Mouse (Mus musculus): ENCODE data around the gene Hoxa3. TPM values are rescaled to one million over a fixed set of nuclear protein-coding genes. Genes with fewer than 3 reads are reported as not detected.

Hoxa3 gene
- polyA plus RNA-seq, 1 experiment from 2014 or later, result 13.3 TPM

DNA sequence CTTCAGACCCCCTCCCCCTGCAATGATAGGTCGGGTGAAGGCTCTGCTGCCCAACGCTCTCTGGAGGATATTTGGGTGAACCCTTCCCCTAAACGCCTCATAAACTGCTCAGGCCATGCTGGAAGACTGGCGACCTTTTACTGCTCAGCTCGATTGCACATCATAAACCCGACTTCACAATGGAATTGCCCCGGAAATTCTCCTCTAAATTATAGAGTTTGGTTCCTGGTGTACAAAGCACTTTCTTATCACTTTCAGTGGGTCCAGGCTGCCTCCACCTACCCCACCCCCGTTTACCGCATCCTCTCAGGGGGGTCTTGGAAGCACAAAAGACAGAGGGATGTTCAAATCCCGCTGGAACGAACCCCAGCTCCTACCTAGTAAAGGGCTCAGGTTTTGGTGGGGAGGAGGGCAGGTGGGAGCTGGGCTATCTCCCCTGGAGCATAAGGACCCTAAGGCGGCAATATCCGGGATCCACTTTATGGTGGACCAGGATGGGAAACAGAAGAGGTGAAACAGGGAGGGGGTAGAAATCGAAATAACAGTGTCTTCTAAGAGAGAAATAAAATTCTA, 5.6 kb upstream of the Hoxa3 start:
- no peak for ATAC-seq (ENCODE audit: low FRiP score)
- peak; percentile 70 for DNase-seq (ENCODE audit: low spot score)
- Histone ChIP-seq H3K9ac (ENCODE audit: low read depth, low read length) (no peak overlapping the region), H3K4me1 (replicated peaks; ENCODE audit: control insufficient read depth, insufficient read depth, low read length) (peaks cover 8% of the 10 kb centered on the region; the same call in 1 of the 2 replicates), H3K4me3 (ENCODE audit: low read depth, low read length) (no peak overlapping the region), H3K4me2 (replicated peaks; ENCODE audit: low read depth, low read length) (no peak overlapping the region), H3K9me3 (ENCODE audit: control insufficient read depth, low read length) (no peaks in the 10 kb centered on the region), H3K27me3 (ENCODE audit: control insufficient read depth, insufficient read depth, low read length) (peaks cover 99% of the 10 kb centered on the region), H3K27ac (ENCODE audit: low read depth, low read length) (no peak overlapping the region), H3K36me3 (ENCODE audit: control insufficient read depth, insufficient read depth, low read length) (no peaks in the 10 kb centered on the region)
- 7% methylated on average over 14 of the region's 14 CpGs for WGBS

DNA sequence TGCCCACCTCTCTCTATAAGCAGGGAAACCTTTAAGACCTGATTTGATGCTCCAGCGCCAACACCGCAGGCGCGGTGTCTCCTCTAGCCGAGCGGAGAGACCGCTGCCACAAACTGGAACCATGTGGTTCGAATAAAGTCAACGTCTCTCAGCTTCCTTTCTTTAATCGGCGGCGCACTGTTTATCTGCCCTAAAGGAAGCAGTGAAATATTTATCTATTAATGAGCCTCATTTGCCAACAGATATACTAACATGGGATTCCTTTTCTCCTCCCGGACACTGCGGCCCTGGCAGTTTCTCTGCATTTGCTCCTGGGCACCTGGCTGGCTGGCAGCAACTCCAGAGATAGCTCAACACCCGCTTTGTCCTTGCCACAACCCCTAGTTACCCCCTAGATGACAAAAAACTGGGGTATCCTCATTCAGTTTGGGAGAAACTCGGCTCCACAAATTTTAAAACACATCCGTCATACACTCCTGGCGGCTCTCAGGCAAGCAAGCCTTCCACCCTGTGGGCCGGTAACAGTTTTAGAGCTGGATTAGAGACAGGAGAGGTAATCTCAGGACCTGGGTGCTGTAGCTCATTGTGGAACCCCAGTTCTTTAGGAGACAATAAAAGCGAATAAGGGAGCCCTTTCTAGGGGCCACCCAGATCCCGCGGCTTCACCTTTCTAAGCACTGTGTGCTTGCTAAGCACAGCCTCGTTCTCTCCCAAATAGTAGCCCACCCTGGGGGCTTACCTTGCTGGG, 4.9 kb upstream of the Hoxa3 start:
- no peaks in the 10 kb centered on the region for H3K9me3 ChIP-seq (ENCODE audit: control insufficient read depth, low read length)
- H3K27ac ChIP-seq (ENCODE audit: low read depth, low read length), result no peak overlapping the region
- no peak for ATAC-seq (ENCODE audit: low FRiP score)
- WGBS, result 6% methylated on average over 23 of the region's 23 CpGs
- peak overlapping the region; percentile 49; the same call in 1 of the 2 replicates for H3K4me2 ChIP-seq (replicated peaks; ENCODE audit: low read depth, low read length)
- H3K9ac ChIP-seq (ENCODE audit: low read depth, low read length), result no peak overlapping the region
- H3K27me3 ChIP-seq (ENCODE audit: control insufficient read depth, insufficient read depth, low read length), result peaks cover 99% of the 10 kb centered on the region
- H3K36me3 ChIP-seq (ENCODE audit: control insufficient read depth, insufficient read depth, low read length), result no peaks in the 10 kb centered on the region
- H3K4me3 ChIP-seq (ENCODE audit: low read depth, low read length), result peak overlapping the region; percentile 25
- peak; percentile 71 for DNase-seq (ENCODE audit: low spot score)
- peaks cover 8% of the 10 kb centered on the region; the same call in 1 of the 2 replicates for H3K4me1 ChIP-seq (replicated peaks; ENCODE audit: control insufficient read depth, insufficient read depth, low read length)

DNA sequence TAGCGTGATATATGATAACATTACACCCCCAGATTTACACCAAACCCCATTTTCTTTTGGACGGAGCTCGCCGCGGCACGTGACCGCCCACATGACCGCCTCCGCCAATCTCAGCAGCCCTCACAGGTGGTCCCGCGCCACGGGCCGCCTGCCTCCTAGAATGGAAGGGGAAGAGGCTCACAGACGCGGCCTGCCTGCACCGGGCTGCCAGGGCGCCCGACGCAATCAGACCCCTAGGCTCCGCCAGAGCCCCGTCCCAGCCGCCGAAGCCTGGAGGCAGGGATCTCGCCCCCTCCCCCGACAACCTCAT, 4.3 kb upstream of the Hoxa3 start:
- H3K4me2 ChIP-seq (replicated peaks; ENCODE audit: low read depth, low read length), result peak overlapping the region; percentile 49
- peaks cover 99% of the 10 kb centered on the region for H3K27me3 ChIP-seq (ENCODE audit: control insufficient read depth, insufficient read depth, low read length)
- WGBS, result under 1% methylated on average over 23 of the region's 25 CpGs
- H3K36me3 ChIP-seq (ENCODE audit: control insufficient read depth, insufficient read depth, low read length), result no peaks in the 10 kb centered on the region
- no peaks in the 10 kb centered on the region for H3K9me3 ChIP-seq (ENCODE audit: control insufficient read depth, low read length)
- H3K4me1 ChIP-seq (replicated peaks; ENCODE audit: control insufficient read depth, insufficient read depth, low read length), result peaks cover 8% of the 10 kb centered on the region; the same call in 1 of the 2 replicates
- ATAC-seq (ENCODE audit: low FRiP score) (peak; percentile 79), DNase-seq (ENCODE audit: low spot score) (no peak)
- H3K9ac ChIP-seq (ENCODE audit: low read depth, low read length), result no peak overlapping the region
- H3K27ac ChIP-seq (ENCODE audit: low read depth, low read length), result no peak overlapping the region
- H3K4me3 ChIP-seq (ENCODE audit: low read depth, low read length), result peak overlapping the region; percentile 25

DNA sequence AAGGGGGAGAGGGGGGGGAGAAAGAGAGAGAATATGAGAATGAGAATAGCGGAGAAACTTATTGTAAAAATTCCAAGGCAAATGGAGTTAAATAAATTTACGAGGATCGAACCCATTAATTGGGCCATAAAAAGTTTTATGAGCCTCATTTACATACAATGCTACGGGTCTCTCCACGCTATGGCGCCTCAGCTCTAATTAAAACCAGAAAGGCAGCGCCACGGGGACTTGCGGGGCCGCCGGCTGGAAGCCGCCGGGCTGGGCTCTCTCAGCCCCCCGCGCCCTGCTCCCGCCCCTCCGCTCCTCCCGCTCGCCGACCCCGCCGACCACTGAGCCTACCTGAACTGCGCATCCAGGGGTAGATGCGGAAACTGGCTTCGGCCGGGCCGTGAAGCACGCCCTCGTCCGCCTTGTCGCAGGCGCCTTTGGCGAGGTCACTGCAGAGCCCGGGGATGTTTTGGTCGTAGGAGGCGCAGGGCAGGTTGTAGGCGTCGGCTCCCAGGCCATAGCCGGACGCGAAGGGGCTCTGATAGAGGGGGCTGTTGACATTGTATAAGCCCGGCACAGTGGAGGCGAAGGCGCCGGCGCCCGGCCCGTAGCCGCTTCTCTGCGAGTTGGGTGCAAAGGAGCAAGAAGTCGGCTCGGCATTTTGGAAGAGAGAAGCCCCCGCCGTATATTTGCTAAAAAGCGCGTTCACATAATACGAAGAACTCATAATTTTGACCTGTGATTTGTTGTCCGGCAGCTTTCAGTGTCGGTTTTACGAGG, 3.7 kb upstream of the Hoxa3 start:
- Histone ChIP-seq H3K27ac (ENCODE audit: low read depth, low read length) (0 out of 2 replicates have a peak overlapping the region, but pooled peaks have one; percentile 33), H3K36me3 (ENCODE audit: control insufficient read depth, insufficient read depth, low read length) (no peaks in the 10 kb centered on the region), H3K4me2 (replicated peaks; ENCODE audit: low read depth, low read length) (peak overlapping the region; percentile 49), H3K9ac (ENCODE audit: low read depth, low read length) (no peak overlapping the region), H3K27me3 (ENCODE audit: control insufficient read depth, insufficient read depth, low read length) (peaks cover 99% of the 10 kb centered on the region), H3K4me3 (ENCODE audit: low read depth, low read length) (peak overlapping the region; percentile 25), H3K9me3 (ENCODE audit: control insufficient read depth, low read length) (no peaks in the 10 kb centered on the region), H3K4me1 (replicated peaks; ENCODE audit: control insufficient read depth, insufficient read depth, low read length) (peaks cover 8% of the 10 kb centered on the region; the same call in 1 of the 2 replicates)
- DNase-seq (ENCODE audit: low spot score), result peak; percentile 68
- peak; percentile 36; the same call in 1 of the 2 replicates for ATAC-seq (ENCODE audit: low FRiP score)
- WGBS, result 2% methylated on average over 60 of the region's 60 CpGs

DNA sequence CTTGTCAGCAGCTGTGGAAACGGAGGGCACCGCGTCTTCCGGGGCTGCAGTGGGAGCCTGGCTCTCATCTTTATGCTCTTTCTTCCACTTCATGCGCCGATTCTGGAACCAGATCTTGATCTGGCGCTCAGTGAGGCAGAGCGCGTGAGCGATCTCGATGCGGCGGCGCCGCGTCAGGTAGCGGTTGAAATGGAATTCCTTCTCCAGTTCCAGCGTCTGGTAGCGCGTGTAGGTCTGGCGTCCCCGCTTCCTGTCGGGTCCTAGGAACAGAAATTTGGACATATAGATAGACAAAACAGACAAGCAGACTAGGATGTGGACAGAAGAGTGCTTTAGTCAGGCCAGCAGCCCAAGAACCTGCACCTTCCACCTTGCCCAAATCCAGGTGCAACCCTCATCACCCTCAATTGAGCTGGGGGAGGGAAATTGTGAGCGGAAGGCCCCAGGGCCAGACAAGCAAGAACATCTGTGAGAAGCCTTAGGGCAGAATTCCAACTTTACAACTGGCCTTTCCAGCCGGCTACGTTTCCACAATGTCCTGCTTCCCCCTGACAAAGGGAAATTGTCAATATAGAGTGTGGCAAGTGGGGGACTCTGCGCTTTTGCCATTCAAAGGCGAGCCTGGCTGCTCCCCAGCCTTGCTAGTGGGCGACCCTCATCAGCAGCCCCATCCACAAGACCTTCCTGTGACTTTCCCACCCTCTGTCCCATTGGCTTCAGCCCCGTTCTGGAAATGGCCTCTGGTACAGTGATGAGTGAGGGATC, 2.8 kb upstream of the Hoxa3 start:
- H3K4me2 ChIP-seq (replicated peaks; ENCODE audit: low read depth, low read length), result no peak overlapping the region

DNA sequence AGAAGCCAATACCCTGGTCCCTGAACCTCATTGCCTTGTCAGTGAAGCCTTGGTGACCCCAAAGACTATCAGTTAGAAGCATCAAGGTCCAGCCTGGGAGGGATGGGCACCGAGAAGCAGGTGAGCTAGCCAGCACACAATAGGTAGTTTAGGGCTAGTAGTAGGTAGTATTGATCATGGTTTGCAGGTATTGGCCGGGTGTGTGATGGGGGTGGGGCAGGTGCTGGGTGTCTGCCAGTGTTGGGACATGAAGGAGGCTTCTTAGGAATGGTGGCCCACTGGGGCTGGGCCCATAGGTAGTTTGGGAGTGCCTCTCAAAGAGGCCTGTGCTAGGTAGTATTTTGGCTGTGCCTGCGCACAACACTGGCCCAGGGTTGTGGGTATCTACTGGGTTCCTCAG, 1.9 kb upstream of the Hoxa3 start:
- no peak for ATAC-seq (ENCODE audit: low FRiP score)
- no peak overlapping the region for H3K9ac ChIP-seq (ENCODE audit: low read depth, low read length)
- H3K4me3 ChIP-seq (ENCODE audit: low read depth, low read length), result no peak overlapping the region
- H3K4me1 ChIP-seq (replicated peaks; ENCODE audit: control insufficient read depth, insufficient read depth, low read length), result peaks cover 5% of the 10 kb centered on the region; the same call in 1 of the 2 replicates
- DNase-seq (ENCODE audit: low spot score), result no peak
- peaks cover 97% of the 10 kb centered on the region for H3K27me3 ChIP-seq (ENCODE audit: control insufficient read depth, insufficient read depth, low read length)
- no peaks in the 10 kb centered on the region for H3K36me3 ChIP-seq (ENCODE audit: control insufficient read depth, insufficient read depth, low read length)
- no peaks in the 10 kb centered on the region for H3K9me3 ChIP-seq (ENCODE audit: control insufficient read depth, low read length)
- H3K4me2 ChIP-seq (replicated peaks; ENCODE audit: low read depth, low read length), result no peak overlapping the region
- no peak overlapping the region for H3K27ac ChIP-seq (ENCODE audit: low read depth, low read length)
- WGBS, result 15% methylated on average over 3 of the region's 3 CpGs

More for the DNA sequence above, 2.8 kb upstream of the Hoxa3 start:
- Histone ChIP-seq H3K9me3 (ENCODE audit: control insufficient read depth, low read length) (no peaks in the 10 kb centered on the region), H3K27me3 (ENCODE audit: control insufficient read depth, insufficient read depth, low read length) (peaks cover 99% of the 10 kb centered on the region), H3K4me1 (replicated peaks; ENCODE audit: control insufficient read depth, insufficient read depth, low read length) (peaks cover 5% of the 10 kb centered on the region; the same call in 1 of the 2 replicates), H3K4me3 (ENCODE audit: low read depth, low read length) (no peak overlapping the region), H3K27ac (ENCODE audit: low read depth, low read length) (no peak overlapping the region), H3K36me3 (ENCODE audit: control insufficient read depth, insufficient read depth, low read length) (no peaks in the 10 kb centered on the region), H3K9ac (ENCODE audit: low read depth, low read length) (no peak overlapping the region)
- DNase-seq (ENCODE audit: low spot score), result peak; percentile 61
- ATAC-seq (ENCODE audit: low FRiP score), result no peak
- 2% methylated on average over 30 of the region's 30 CpGs for WGBS

DNA sequence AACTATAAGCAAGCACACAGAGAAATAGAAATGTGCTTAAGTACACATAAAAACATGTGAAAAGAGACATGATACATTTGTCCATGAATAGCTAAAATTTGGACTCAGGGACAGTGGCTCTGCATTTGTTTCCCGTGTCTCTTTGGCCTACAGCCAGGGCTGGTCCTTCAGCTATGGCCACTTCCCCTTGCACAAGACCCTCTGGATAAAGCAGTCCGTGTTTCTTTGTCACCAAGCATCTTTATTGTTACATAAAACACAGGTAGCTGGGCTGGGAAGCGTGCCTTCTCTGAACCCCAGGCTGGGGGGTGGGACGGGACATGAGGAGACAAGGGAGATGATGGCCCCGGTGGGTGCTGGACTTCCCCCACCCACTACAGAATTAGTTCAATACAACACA, 1.1 kb upstream of the Hoxa3 start:
- DNase-seq (ENCODE audit: low spot score), result no peak
- no peaks in the 10 kb centered on the region for H3K36me3 ChIP-seq (ENCODE audit: control insufficient read depth, insufficient read depth, low read length)
- no peak overlapping the region for H3K9ac ChIP-seq (ENCODE audit: low read depth, low read length)
- H3K4me2 ChIP-seq (replicated peaks; ENCODE audit: low read depth, low read length), result no peak overlapping the region
- H3K27ac ChIP-seq (ENCODE audit: low read depth, low read length), result no peak overlapping the region
- H3K9me3 ChIP-seq (ENCODE audit: control insufficient read depth, low read length), result no peaks in the 10 kb centered on the region
- peaks cover 5% of the 10 kb centered on the region; the same call in 1 of the 2 replicates for H3K4me1 ChIP-seq (replicated peaks; ENCODE audit: control insufficient read depth, insufficient read depth, low read length)
- H3K27me3 ChIP-seq (ENCODE audit: control insufficient read depth, insufficient read depth, low read length), result peaks cover 97% of the 10 kb centered on the region
- ATAC-seq (ENCODE audit: low FRiP score), result no peak
- H3K4me3 ChIP-seq (ENCODE audit: low read depth, low read length), result no peak overlapping the region
- 8% methylated on average over 5 of the region's 5 CpGs for WGBS

DNA sequence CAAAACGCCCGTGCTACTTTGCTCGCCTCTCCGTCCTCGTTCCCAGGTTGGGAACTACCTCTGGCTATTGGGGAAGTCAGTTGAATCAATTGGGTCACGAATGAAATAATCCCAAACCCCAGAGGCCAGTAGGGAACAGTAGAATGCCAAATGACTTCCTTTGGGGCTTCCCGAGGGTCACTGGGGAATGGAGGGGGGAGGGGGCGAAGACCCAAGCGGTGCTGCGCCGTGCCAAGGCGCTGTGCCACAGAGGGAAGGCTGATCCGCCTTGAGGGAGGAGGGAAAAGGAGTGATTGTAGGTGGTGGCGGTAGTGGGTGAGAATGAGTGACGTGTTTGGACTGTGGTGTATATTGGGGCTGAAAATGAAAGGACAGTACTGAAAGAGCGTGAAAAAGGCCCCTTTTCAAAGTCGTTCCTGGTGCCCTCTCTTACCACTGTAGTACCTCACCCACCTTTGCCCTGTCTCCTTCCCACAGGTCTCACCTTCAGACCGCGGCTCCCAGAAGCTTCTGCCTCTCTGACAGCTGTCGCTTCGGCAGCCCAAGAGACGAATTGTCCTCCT, 499 bp downstream of the Hoxa3 start:
- H3K27me3 ChIP-seq (ENCODE audit: control insufficient read depth, insufficient read depth, low read length), result peaks cover 96% of the 10 kb centered on the region
- H3K27ac ChIP-seq (ENCODE audit: low read depth, low read length), result no peak overlapping the region
- no peaks in the 10 kb centered on the region for H3K36me3 ChIP-seq (ENCODE audit: control insufficient read depth, insufficient read depth, low read length)
- peaks cover 9% of the 10 kb centered on the region; the same call in 1 of the 2 replicates for H3K4me1 ChIP-seq (replicated peaks; ENCODE audit: control insufficient read depth, insufficient read depth, low read length)
- DNase-seq (ENCODE audit: low spot score) (peak; percentile 59), ATAC-seq (ENCODE audit: low FRiP score) (no peak)
- no peak overlapping the region for H3K9ac ChIP-seq (ENCODE audit: low read depth, low read length)
- under 1% methylated on average over 22 of the region's 22 CpGs for WGBS
- H3K4me2 ChIP-seq (replicated peaks; ENCODE audit: low read depth, low read length), result no peak overlapping the region; the same call in 1 of the 2 replicates
- H3K9me3 ChIP-seq (ENCODE audit: control insufficient read depth, low read length), result no peaks in the 10 kb centered on the region
- no peak overlapping the region; the same call in 1 of the 2 replicates for H3K4me3 ChIP-seq (ENCODE audit: low read depth, low read length)
